Mouse (Mus musculus): ENCODE data around the gene Hist1h3a. TPM values are rescaled to one million over a fixed set of nuclear protein-coding genes. Genes with fewer than 3 reads are reported as not detected.
"Not testable (repeated sequence)": the region's sequence is repeated elsewhere in the genome, so short reads cannot be mapped to it uniquely, and the experiment has no call there.

Gene Hist1h3a
- polyA plus RNA-seq, 1 experiment, result 29.4 TPM

GRCm38 (mm10) chr13:23730479-23730878 lies 31.7 kb downstream of the Hist1h3a start:
- TF ChIP-seq POLR2A (IDR thresholded peaks at IDR 0.05; ENCODE audit: control insufficient read depth, low read depth, low read length), result no peak
- no peak for TF ChIP-seq CTCF (IDR thresholded peaks at IDR 0.05; ENCODE audit: control insufficient read depth, insufficient read depth, insufficient replicate concordance, low read depth, low read length)
- Histone ChIP-seq H3K4me3 (ENCODE audit: control insufficient read depth, low read depth, low read length) (no peak overlapping the region), H3K27me3 (ENCODE audit: control insufficient read depth, insufficient read depth, low read length) (no peaks in the 10 kb centered on the region), H3K27ac (ENCODE audit: control insufficient read depth, insufficient read depth, low read depth, low read length) (no peak overlapping the region), H3K36me3 (ENCODE audit: control insufficient read depth, insufficient read depth, low read length) (no peaks in the 10 kb centered on the region), H3K4me1 (ENCODE audit: control insufficient read depth, insufficient read depth, low read length) (peaks cover 3% of the 10 kb centered on the region; the same call in 1 of the 2 replicates)

DNA sequence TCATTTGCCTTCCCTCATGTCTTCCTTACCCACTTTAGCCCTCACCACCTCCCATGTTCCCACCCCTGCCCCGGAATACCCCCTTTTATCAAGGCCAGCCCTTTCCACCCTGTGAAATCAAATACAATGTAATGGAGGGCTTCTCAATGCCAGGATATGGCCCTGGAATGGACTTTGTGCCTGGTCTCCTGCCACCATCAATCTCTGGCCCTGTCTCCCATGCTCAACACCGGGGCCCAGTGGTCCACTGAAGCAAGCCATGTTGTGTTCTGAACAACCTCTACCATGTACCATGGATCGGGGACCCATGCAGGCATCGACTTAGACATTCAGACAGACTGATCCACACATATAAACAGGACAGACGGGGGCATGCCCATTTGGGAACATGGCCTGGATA lies 32.5 kb downstream of the Hist1h3a start:
- Histone ChIP-seq H3K27me3 (ENCODE audit: control insufficient read depth, insufficient read depth, low read length) (no peaks in the 10 kb centered on the region), H3K27ac (ENCODE audit: control insufficient read depth, insufficient read depth, low read depth, low read length) (no peak overlapping the region), H3K36me3 (ENCODE audit: control insufficient read depth, insufficient read depth, low read length) (no peaks in the 10 kb centered on the region), H3K4me3 (ENCODE audit: control insufficient read depth, low read depth, low read length) (no peak overlapping the region), H3K4me1 (ENCODE audit: control insufficient read depth, insufficient read depth, low read length) (peaks cover 3% of the 10 kb centered on the region; the same call in 1 of the 2 replicates)
- TF ChIP-seq POLR2A (IDR thresholded peaks at IDR 0.05; ENCODE audit: control insufficient read depth, low read depth, low read length) (no peak), CTCF (IDR thresholded peaks at IDR 0.05; ENCODE audit: control insufficient read depth, insufficient read depth, insufficient replicate concordance, low read depth, low read length) (no peak)

DNA sequence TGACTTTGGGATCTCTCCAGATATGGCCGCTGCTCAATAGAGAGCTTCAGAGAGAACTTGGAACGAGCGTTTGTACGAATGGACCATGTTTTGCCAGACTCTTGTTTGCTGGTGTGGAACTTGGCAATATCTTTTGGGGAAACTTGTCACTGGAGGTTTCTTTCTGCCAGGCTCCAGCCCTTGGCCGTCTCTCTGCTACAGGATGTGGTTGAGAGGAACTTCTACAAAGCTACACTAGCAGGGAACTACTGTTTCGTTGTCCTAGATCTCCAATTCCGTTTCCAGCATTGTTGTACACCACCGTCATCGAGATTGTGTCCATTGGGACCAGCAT lies 33.0 kb downstream of the Hist1h3a start:
- no peak overlapping the region for H3K4me3 ChIP-seq (ENCODE audit: control insufficient read depth, low read depth, low read length)
- no peaks in the 10 kb centered on the region for H3K27me3 ChIP-seq (ENCODE audit: control insufficient read depth, insufficient read depth, low read length)
- no peak for TF ChIP-seq CTCF (IDR thresholded peaks at IDR 0.05; ENCODE audit: control insufficient read depth, insufficient read depth, insufficient replicate concordance, low read depth, low read length)
- no peak for TF ChIP-seq POLR2A (IDR thresholded peaks at IDR 0.05; ENCODE audit: control insufficient read depth, low read depth, low read length)
- no peak overlapping the region for H3K27ac ChIP-seq (ENCODE audit: control insufficient read depth, insufficient read depth, low read depth, low read length)
- H3K36me3 ChIP-seq (ENCODE audit: control insufficient read depth, insufficient read depth, low read length), result no peaks in the 10 kb centered on the region
- H3K4me1 ChIP-seq (ENCODE audit: control insufficient read depth, insufficient read depth, low read length), result peaks cover 3% of the 10 kb centered on the region; the same call in 1 of the 2 replicates

- Histone ChIP-seq H3K4me1 (ENCODE audit: control insufficient read depth, insufficient read depth, low read length) (peaks cover 3% of the 10 kb centered on the region; the same call in 1 of the 2 replicates), H3K4me3 (ENCODE audit: control insufficient read depth, low read depth, low read length) (no peak overlapping the region), H3K36me3 (ENCODE audit: control insufficient read depth, insufficient read depth, low read length) (no peaks in the 10 kb centered on the region), H3K27me3 (ENCODE audit: control insufficient read depth, insufficient read depth, low read length) (no peaks in the 10 kb centered on the region), H3K27ac (ENCODE audit: control insufficient read depth, insufficient read depth, low read depth, low read length) (no peak overlapping the region)
- TF ChIP-seq POLR2A (IDR thresholded peaks at IDR 0.05; ENCODE audit: control insufficient read depth, low read depth, low read length), result no peak
- TF ChIP-seq CTCF (IDR thresholded peaks at IDR 0.05; ENCODE audit: control insufficient read depth, insufficient read depth, insufficient replicate concordance, low read depth, low read length), result no peak
These were observed 33.6 kb downstream of the Hist1h3a start for GRCm38 (mm10) chr13:23728472-23729191.

- no peak overlapping the region for H3K27ac ChIP-seq (ENCODE audit: control insufficient read depth, insufficient read depth, low read depth, low read length)
- H3K4me3 ChIP-seq (ENCODE audit: control insufficient read depth, low read depth, low read length), result no peak overlapping the region
- no peaks in the 10 kb centered on the region for H3K36me3 ChIP-seq (ENCODE audit: control insufficient read depth, insufficient read depth, low read length)
These were observed 37.0 kb downstream of the Hist1h3a start for GRCm38 (mm10) chr13:23725213-23725612.

DNA sequence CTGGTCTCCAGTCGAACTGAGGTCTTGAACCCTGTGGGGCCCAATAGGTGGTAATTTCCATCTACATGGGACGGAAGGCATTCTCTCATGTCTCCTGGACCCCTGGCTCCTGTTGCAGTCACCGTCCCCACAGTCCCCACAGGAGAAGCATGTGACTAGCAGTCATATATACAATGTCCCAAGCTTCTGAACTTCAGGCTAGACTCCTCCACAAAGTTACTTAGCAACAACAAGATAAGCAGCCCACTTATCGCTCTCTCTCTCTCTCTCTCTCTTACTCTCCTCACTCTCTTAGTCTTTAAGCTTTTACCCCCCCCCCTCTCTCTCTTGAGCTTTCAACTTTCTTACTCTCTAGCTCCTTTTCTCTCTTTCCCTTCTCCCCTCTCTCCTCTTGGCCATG lies 37.9 kb downstream of the Hist1h3a start:
- Histone ChIP-seq H3K27me3 (ENCODE audit: control insufficient read depth, insufficient read depth, low read length) (no peaks in the 10 kb centered on the region), H3K27ac (ENCODE audit: control insufficient read depth, insufficient read depth, low read depth, low read length) (peak overlapping the region; percentile 37; the same call in 1 of the 2 replicates), H3K36me3 (ENCODE audit: control insufficient read depth, insufficient read depth, low read length) (no peaks in the 10 kb centered on the region), H3K4me3 (ENCODE audit: control insufficient read depth, low read depth, low read length) (no peak overlapping the region), H3K4me1 (ENCODE audit: control insufficient read depth, insufficient read depth, low read length) (peaks cover under 1% of the 10 kb centered on the region; the same call in 1 of the 2 replicates)
- TF ChIP-seq CTCF (IDR thresholded peaks at IDR 0.05; ENCODE audit: control insufficient read depth, insufficient read depth, insufficient replicate concordance, low read depth, low read length) (no peak), POLR2A (IDR thresholded peaks at IDR 0.05; ENCODE audit: control insufficient read depth, low read depth, low read length) (no peak)

More at GRCm38 (mm10) chr13:23725213-23725612, 37.0 kb downstream of the Hist1h3a start:
- TF ChIP-seq CTCF (IDR thresholded peaks at IDR 0.05; ENCODE audit: control insufficient read depth, insufficient read depth, insufficient replicate concordance, low read depth, low read length) (no peak), POLR2A (IDR thresholded peaks at IDR 0.05; ENCODE audit: control insufficient read depth, low read depth, low read length) (no peak)
- Histone ChIP-seq H3K4me1 (ENCODE audit: control insufficient read depth, insufficient read depth, low read length) (peaks cover 3% of the 10 kb centered on the region; the same call in 1 of the 2 replicates), H3K27me3 (ENCODE audit: control insufficient read depth, insufficient read depth, low read length) (no peaks in the 10 kb centered on the region)

DNA sequence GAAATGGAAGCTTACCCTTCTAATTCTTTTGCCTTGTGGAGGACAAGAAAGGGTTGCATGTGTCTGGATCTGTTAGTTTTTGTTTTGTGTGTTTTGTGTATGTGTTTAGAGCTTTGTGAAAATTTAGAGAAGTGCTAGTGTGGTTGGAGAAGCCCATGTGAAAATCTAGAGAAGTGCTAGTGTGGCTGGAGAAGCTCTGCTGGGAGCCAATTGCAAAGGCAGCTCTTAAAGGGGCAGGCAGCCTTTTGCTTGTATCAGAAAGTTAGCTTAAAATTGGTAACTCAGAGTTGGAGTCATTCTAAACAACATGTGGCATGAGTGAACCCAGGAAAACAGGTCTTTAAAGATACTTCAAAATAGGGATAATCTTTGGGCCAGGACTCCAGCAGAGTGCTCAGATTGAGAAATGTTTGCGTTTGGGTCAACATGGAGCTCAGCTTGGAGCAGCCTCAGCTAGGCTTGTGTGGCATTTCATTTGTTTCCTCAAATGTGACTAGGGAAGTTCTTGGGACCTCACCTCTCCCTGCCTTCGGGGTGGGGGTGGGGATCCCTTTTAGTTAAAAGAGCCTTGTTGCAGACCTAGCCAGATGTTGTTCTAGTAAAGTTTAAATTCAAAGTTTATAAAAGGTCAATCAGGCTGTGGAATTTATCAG lies 44.5 kb downstream of the Hist1h3a start:
- H3K27ac ChIP-seq (ENCODE audit: control insufficient read depth, insufficient read depth, low read depth, low read length); H3K4me3 ChIP-seq (ENCODE audit: control insufficient read depth, low read depth, low read length); H3K27me3 ChIP-seq (ENCODE audit: control insufficient read depth, insufficient read depth, low read length); H3K4me1 ChIP-seq (ENCODE audit: control insufficient read depth, insufficient read depth, low read length); H3K36me3 ChIP-seq (ENCODE audit: control insufficient read depth, insufficient read depth, low read length): not testable (repeated sequence)
